Mouse (Mus musculus) liver, embryonic 14.5 days (tissue): ENCODE data around the gene Pgm2l1. TPM values are rescaled to one million over a fixed set of nuclear protein-coding genes. Genes with fewer than 3 reads are reported as not detected.

ENCODE experiments used
- ATAC-seq: fragments of 200-750 bp; cut with Nextera tagmentation; 2 replicates; pipeline ENCODE4 v1.8.0; 2017; ENCODE audit warnings: moderate number of reproducible peaks, mild to moderate bottlenecking, moderate library complexity; ENCODE audit not compliant: insufficient read depth
- DNase-seq, 3 experiments: peaks; one replicate each; pipeline ENCODE4 v3.0.0-alpha.2; 2012 to 2013; ENCODE audit warnings: low read depth in 3 of 3, low spot score in 3 of 3
- H3K27ac ChIP-seq: fragments of 300-500 bp; sonication (generic); 2 replicates; pipeline ENCODE4 v1.5.1; 2014; ENCODE audit warnings: moderate library complexity, mild to moderate bottlenecking, control low read depth, inconsistent platforms
- H3K27me3 ChIP-seq: fragments of 300-500 bp; sonication (generic); 2 replicates; pipeline ENCODE4 v1.6.1; 2014; ENCODE audit warnings: mild to moderate bottlenecking, low read length, moderate library complexity; ENCODE audit not compliant: control insufficient read depth, insufficient read depth
- H3K36me3 ChIP-seq: fragments of 300-500 bp; sonication (generic); replicated peaks from 2 replicates; pipeline ENCODE4 v1.6.1; 2014; ENCODE audit warnings: low read depth; ENCODE audit not compliant: control insufficient read depth, insufficient read depth
- H3K4me1 ChIP-seq, 2 experiments: fragments of 200-500 bp in 1 of 2; fragments of 300-500 bp in 1 of 2; sonication (generic) in 1 of 2; replicated peaks; 2 replicates each; pipeline ENCODE4 v1.6.1; 2012 to 2014; ENCODE audit warnings: antibody characterized with exemption in 1 of 2, inconsistent platforms in 1 of 2, low read length in 1 of 2; ENCODE audit not compliant: control insufficient read depth in 2 of 2, insufficient read depth in 2 of 2
- H3K4me2 ChIP-seq: fragments of 300-500 bp; sonication (generic); 2 replicates; pipeline ENCODE4 v1.6.1; 2014; ENCODE audit warnings: low read depth, mild to moderate bottlenecking, control low read depth, moderate library complexity
- H3K4me3 ChIP-seq, 2 experiments: fragments of 200-500 bp in 1 of 2; fragments of 300-500 bp in 1 of 2; sonication (generic) in 1 of 2; 2 replicates each; pipeline ENCODE4 v1.5.1; 2012 to 2014; ENCODE audit warnings: low read depth in 2 of 2, low read length in 2 of 2, mild to moderate bottlenecking in 2 of 2, control low read depth in 1 of 2, inconsistent platforms in 1 of 2, moderate library complexity in 1 of 2; ENCODE audit not compliant: insufficient read depth in 1 of 2
- H3K9ac ChIP-seq: fragments of 300-500 bp; sonication (generic); replicated peaks from 2 replicates; pipeline ENCODE4 v1.6.1; 2014; ENCODE audit warnings: mild to moderate bottlenecking, control low read depth, moderate library complexity
- H3K9me3 ChIP-seq: fragments of 300-500 bp; sonication (generic); 2 replicates; pipeline ENCODE4 v1.6.1; 2016; ENCODE audit warnings: low read length, mixed read lengths; ENCODE audit not compliant: control insufficient read depth
- CTCF ChIP-seq: IDR thresholded peaks from 2 replicates; pipeline ENCODE4 v1.5.1; 2016; ENCODE audit warnings: antibody characterized with exemption, low read depth, control low read depth
- EP300 ChIP-seq: IDR thresholded peaks from 2 replicates; pipeline ENCODE4 v1.6.1; 2016; ENCODE audit warnings: antibody characterized with exemption, low read depth
- WGBS: fragments of 180-500 bp; shearing (Covaris S2); extraction: QIAGEN DNeasy Blood & Tissue Kit; methylation state at CpG from one replicate; pipeline ENCODE4 v1.1.7; 2014; ENCODE audit not compliant: insufficient replicate concordance; 5-methylcytosine and 5-hydroxymethylcytosine counted together
- polyA plus RNA-seq, 2 experiments: library from polyadenylated mRNA; depleted of rRNA in 1 of 2; stranded (reverse) in 1 of 2; unstranded in 1 of 2; fragments of >200 nt; fragmentation: Nextera tagmentation in 1 of 2; extraction: Ambion mirVana in 1 of 2; gene quantifications; 2 replicates each; pipeline versions ENCODE4 v1.2.1 to v1.2.3; 2012 to 2014

The Pgm2l1 gene
- polyA plus RNA-seq, 2 experiments, result 1.3 to 2.4 TPM

DNA sequence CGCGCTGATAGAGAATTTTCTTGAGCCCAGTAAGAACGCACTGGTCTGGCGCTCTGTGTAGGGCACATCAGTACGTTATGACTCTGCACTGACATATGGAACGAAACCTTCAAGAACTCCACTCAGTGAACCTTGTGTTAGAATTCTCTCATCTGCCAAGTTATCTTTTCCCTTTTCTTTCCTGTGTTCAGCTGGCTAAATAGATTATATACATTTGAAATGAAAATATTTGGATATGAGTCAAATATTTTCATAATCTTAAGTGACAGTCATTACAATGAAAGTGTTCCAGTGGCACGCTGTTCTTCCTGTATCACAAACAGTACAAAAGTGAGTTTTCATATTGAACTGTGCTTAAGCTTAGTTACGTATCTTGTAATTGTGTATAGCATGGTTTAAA lies 45.2 kb downstream of the Pgm2l1 start:
- no peaks in the 10 kb centered on the region for H3K27me3 ChIP-seq
- no peak overlapping the region for H3K9ac ChIP-seq
- 90% methylated on average over 8 of the region's 8 CpGs for WGBS
- H3K4me2 ChIP-seq, result no peak overlapping the region
- H3K36me3 ChIP-seq, result no peaks in the 10 kb centered on the region
- no peaks in the 10 kb centered on the region for H3K9me3 ChIP-seq
- H3K27ac ChIP-seq, result no peak overlapping the region
- DNase-seq (no peak), ATAC-seq (no peak)
- no peaks in the 10 kb centered on the region for H3K4me1 ChIP-seq
- no peak overlapping the region for H3K4me3 ChIP-seq
- TF ChIP-seq CTCF (no peak), EP300 (no peak)

DNA sequence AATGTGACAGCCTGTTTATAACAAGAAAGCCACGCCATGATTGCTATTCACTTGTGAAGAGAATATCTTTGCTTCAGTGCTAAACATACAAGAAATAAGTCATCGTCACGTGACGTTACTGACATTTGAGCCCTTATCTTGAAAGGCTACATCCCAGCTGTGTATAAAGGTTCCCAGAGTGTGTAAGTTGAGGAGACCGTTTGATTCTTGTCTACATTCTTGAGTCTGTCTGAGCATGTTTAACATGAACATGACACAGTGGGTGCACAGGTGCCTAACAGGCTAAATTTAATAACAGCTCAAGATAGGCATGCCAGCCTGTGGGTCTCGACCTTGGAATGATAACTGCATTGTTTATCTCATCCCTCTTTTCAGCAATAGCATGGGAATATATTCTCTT lies 47.3 kb downstream of the Pgm2l1 start:
- no peak for ATAC-seq
- no peak for DNase-seq
- Histone ChIP-seq H3K36me3 (no peaks in the 10 kb centered on the region), H3K27ac (no peak overlapping the region), H3K4me3 (no peak overlapping the region), H3K4me2 (no peak overlapping the region), H3K27me3 (no peaks in the 10 kb centered on the region), H3K9me3 (no peaks in the 10 kb centered on the region), H3K9ac (no peak overlapping the region), H3K4me1 (no peaks in the 10 kb centered on the region)
- 53% methylated on average over 6 of the region's 6 CpGs for WGBS
- TF ChIP-seq CTCF (no peak), EP300 (peak; percentile 51; the same call in 1 of the 2 replicates)

DNA sequence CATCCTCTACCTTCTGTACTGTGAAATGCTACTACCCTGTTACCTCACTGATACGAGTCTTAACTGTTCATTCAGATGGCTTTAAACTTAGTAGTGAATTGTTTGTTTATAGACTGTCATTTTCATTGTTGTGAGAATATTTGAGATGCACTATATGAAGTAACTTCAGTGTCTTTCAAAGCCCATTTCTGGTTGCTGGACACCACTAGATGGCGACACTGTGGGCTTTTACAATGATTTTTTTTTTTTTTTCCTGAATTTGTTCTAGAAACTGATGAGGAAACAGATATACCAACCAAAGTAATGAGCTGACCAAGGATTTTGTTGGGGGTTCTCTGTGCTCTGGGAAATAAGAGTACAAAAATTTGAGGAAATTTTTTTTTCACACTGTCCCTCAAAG lies 49.2 kb downstream of the Pgm2l1 start:
- no peak for DNase-seq
- TF ChIP-seq CTCF (peak; percentile 48; the same call in 1 of the 2 replicates), EP300 (no peak)
- WGBS, result 29% methylated on average over 2 of the region's 2 CpGs

DNA sequence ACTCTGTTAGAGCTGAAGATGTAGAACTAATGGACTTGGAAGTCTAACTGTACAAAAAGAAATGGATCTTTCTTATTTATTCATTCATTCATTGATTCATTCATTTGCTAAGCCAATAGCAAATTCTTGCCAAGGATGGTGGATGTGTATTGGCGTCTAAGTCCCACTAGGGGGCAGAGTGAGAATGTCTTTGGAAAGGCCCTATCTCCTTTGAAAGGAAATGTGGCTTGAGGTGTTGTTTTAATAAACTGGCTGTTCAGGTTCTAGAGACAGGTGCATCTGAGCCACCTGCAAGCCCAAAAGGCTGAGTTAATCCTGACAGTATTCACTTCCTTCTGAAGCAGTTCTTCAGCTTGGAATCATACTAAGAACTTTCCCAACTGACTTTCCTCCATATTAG lies 52.6 kb downstream of the Pgm2l1 start:
- DNase-seq (peak; percentile 30 to 37 (median 34)), ATAC-seq (no peak)
- Histone ChIP-seq H3K9me3 (no peaks in the 10 kb centered on the region), H3K36me3 (no peaks in the 10 kb centered on the region), H3K4me2 (no peak overlapping the region), H3K27me3 (peaks cover 9% of the 10 kb centered on the region), H3K27ac (no peak overlapping the region), H3K9ac (no peak overlapping the region), H3K4me3 (no peak overlapping the region), H3K4me1 (no peaks in the 10 kb centered on the region)
- no peak for TF ChIP-seq EP300
- TF ChIP-seq CTCF, result peak; percentile 82
- whole genome bisulfite sequencing, result 0% methylated on average over 1 of the region's 1 CpGs

More for the DNA sequence above, 49.2 kb downstream of the Pgm2l1 start:
- Histone ChIP-seq H3K27ac (no peak overlapping the region), H3K36me3 (no peaks in the 10 kb centered on the region), H3K9me3 (no peaks in the 10 kb centered on the region), H3K4me3 (no peak overlapping the region), H3K9ac (no peak overlapping the region), H3K27me3 (no peaks in the 10 kb centered on the region), H3K4me2 (no peak overlapping the region), H3K4me1 (no peaks in the 10 kb centered on the region)
- no peak for ATAC-seq

DNA sequence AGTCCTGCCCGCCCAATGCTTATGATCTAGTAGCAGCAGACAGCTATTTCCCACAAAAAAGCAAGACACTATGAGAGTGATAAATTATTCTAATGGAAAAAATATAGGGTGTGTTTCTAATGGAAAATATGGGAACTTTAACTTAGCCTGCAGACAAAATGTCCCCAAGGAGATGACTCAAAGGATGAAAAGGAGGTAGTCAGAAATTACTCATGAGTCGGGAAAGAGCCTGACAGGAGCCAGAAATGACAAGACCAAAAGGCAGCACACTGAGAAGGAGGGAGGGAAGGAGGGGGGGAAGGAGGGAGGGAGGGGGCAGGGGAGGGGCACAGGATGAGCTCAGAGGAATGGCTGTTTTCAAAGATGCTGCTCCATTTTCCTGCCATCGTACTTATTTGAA lies 54.4 kb downstream of the Pgm2l1 start:
- Histone ChIP-seq H3K4me2 (no peak overlapping the region), H3K27me3 (peaks cover 27% of the 10 kb centered on the region), H3K36me3 (no peaks in the 10 kb centered on the region), H3K9me3 (no peaks in the 10 kb centered on the region), H3K4me3 (no peak overlapping the region), H3K27ac (no peak overlapping the region), H3K4me1 (peaks cover 0 to 2% of the 10 kb centered on the region in 2 experiments; a peak in 1 of 4 replicates), H3K9ac (no peak overlapping the region)
- TF ChIP-seq CTCF (no peak), EP300 (no peak)
- no peak for DNase-seq
- 36% methylated on average over 3 of the region's 3 CpGs for WGBS
- no peak for ATAC-seq
